Mouse (Mus musculus) urinary bladder, adult 18-20 months (tissue): ENCODE measurements around the gene Cast.

Source experiments
- DNase-seq, 2 experiments: peaks; one replicate each; pipeline ENCODE4 v3.0.0; 2022; ENCODE audit warnings: low spot score in 2 of 2, mixed read lengths in 2 of 2

The Cast gene

DNA sequence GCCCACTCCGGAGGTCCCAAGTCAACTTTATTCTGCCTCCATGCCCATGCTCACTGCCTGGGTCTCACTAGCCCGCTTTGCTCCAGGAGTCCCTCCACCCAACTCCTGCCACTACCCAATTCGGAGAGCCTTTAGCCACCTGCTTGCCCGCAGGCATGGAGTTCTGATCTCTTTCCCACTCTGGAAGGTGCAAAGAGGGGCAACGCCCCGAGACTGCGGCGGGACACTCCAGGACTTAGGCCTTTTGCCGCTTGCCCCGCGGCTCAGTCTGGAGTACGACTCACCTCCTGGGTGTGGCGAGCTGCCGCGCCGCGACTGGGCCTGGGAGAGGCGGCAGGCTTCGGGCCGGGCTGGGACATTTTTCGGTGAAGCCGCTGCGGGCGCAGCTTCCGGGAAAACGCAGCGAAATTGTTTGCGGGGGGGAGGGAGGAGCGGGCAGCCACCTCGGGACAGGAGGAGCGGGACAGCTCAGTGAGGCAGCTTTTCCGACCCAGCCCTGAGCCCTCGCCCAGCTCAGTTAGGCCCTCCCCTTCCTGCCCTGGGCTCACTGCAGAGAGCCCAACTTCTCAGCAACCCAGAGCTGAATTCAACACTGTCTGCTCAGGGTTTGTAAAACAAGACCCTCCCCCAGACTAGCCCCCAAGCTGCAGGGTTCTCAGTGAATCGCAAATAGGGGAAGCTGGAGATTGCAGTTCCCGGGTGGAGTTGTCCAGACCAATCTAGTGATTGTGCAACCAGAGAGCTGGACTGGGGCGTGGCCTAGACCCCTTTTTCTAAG, at the start of gene Cast:
Gene Cast, minus strand, starts transcription at position 659 of the 778 bp plus-strand sequence.
- DNase-seq: peak; percentile 55 to 77

DNA sequence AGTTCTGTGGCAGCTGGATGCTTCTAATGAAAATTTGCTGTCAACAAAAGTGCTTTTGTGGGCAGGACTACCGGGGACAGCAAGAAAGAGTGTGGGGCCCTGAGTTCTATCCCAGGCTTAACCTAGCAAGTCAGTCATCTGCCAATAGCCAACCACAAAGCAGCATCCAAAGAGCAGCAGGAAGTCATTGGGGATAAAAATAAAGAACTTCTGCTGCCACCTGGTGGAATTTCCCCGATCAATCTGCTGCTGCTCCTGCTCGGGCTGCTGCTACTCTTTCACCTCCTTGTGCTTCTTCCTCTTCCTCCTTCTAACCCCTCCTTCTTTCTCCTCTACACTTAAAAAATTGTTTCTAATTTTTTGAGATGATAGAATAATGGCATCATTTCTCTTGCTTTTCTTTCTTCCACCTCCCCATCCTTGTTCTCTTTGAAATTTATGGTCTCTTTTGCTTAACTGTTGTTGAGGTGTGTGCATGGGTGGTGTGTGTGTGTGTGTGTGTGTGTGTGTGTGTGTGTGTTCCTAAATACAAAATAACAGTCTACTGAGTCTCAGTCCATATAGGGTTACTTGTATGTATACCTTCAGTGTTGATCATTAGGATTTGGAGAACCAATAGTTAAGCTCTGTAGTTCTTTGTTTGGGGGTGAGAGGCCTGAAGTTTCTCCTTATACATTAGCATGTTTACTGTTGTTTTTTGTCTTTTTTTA, 45.9 kb upstream of the Cast start:
- peak; percentile 44 to 55 for DNase-seq

DNA sequence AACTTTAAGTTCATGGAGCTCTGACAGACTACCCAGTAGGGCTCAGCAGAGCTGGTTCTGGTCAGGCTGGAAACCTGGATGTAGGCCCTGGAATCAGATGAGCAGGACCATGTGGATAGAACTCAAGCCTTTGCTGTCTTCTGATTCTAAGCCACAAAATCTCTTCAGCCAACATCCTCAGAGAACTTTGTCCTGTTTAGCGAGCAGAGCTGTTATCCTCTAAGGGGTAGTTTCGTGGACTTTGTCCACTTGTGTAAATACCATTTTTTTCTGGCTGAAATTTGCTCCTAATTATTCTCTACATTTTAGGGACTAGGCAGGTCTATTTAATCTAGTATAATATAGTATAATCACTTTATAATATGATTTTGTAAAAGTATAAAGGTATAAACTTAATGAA, 42.2 kb upstream of the Cast start:
- no peak for DNase-seq

DNA sequence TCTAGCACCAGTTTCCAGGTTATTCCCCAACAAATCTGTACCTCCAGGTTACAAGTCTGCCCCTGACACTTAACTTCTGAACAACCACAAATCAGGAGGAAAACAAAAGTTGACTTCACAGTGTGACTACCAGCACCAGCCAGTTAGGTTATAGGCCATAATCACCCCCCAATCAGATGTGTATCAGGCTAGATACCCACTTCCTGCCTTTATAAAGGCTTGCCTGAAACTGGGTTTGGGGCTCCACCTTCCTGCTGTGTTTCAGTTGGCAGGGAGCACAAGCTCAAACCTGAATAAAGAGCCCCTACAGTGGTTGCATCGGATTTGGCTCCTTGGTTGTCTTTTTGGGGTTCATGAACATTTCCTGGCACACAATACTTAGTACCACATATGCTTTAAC, 37.3 kb upstream of the Cast start:
- DNase-seq: no peak

DNA sequence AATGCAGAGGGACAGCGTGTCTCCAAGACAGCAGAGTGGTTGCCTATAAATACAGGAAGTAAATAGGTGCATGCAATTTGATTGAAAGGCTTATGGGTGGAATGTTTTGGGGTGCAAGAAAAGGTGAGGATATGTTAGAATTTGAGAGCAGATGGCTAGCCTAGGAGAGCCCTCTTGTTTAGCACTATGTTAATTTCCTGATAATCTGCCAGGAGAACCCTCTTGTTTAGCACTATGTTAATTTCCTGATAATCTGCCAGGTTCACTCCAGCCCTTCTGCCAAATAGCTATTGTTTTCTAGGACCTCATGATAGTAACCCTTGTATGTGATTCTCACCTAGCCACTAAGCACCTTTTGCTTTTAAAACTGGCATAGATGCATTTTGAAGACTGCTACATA, 25.9 kb upstream of the Cast start:
- no peak for DNase-seq

DNA sequence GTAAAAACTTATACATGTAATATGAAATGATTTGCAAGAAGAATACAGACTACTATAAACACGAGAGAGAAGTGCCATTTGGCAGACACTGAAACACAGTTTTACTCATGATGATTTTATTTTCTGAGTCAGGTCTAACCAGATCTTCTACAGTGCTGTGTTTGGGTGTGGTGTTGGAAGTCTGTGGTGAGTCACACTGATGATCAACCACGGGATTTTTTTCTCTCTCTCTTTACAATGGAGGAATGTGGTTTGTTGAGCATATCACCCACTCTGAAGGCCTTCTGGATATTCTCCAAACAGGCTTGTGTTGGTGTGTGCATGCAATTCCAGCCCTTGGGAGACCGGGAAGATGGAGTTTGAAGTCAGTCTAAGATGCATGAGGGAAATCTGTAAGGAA, 13.5 kb upstream of the Cast start:
- DNase-seq: no peak

DNA sequence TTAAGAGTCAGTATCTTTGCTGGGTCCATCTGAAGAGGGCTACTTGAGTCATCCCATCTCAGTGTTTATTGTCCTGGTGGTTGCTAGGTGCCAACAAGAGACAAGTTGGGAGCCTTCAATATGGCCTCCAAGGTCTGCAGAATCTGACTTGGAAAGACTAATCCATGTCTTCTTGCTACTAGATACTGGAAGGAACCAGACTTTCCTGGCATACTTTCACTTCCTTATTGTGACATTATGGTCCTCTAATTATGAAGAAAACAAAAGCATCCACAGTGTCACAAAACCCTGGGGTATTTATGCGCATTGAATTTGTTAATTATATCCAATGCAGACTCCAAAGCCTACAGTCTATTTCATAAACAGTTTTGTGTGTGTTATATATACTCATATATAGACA, 7.1 kb upstream of the Cast start:
- no peak for DNase-seq

DNA sequence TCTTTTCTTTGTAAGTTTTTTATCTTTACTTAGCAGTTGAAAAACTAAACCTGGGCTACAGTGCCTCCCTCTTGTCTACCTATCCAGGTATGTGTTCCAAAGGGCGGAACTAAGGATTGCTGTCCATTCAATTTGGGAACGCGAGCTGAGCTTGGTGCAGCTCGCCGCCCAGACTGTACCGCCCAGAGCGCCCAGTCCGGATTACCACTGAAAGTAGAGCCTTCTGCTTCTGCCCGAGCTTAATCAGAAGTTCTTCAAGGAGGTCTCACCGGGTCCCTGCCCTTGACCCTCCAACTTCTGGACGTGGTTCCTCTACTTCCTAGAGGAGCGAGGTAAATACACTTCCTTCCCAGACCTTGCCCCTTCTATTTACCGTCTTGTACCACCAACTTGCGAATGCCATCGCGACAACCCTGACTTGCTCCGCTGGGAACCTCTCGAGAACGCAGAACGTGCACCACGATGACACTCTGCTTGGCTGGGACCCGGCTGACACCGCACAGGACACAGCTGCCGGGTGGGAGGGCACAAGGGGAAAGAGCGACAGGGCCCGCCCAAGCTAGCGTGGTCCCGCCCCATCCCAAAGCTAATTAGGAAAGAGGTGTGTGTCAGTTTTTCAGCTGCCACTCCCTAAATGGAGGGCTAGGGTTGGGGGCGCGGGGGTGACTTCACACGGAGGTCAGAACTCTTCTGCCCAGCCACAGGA, 1.0 kb downstream of the Cast start:
- DNase-seq: peak in 1 of 2 experiments; percentile 81

DNA sequence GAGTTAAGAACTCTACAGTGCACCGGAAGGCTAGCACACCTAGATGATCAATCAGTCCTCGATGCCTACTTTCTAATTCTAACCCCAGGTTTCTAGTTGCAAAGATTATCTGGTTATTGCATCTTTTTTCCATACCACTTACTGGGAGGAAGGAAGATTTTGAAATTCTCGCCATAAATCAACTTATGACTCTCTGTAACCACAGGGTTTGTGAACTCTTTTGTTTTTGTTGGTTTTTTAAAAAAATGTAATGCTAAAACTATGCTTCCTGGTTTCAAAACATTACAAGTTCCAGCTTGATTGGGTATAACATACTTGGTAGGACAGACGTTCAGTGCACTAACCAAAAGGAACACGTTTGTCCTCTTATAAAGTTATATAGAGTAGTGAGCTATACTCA, 1.7 kb downstream of the Cast start:
- no peak for DNase-seq

DNA sequence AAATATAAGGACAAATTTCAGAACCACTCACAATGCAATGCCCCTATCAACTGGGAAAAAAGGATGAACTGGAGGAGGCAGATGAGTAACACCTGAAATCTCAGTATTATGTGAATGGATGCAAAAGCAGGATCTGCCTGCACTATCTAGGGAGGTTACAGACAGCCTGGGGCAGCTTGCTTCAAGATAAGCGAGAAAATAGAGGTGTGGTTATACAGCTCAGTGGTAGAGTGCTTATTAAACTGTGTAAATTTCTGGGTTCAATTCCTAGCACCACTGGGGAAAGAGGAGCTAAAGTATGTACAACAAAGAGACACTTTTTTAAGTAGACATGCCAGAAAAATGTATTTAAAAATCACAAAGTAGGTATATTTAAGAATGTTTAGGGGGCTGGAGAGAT, 14.2 kb downstream of the Cast start:
- DNase-seq: no peak

DNA sequence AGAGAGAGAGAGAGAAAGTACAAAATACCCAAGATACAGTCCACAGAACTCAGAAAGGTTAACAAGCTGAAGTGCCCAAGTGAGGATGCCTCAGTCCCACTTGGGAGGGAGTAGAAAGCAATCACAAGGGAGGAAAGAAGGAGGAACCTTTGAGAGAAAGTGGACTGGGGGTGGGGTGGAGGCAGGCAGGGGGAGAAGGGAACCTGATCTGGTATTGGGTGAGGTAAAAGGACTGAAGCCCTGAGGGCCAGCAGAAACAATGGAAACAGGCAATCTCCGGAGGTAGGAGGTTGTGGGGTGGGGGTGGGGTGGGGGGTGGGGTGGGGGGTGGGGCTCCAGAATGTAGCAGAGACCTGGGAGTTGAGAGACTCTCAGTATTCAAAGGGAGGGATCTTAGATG, 20.9 kb downstream of the Cast start:
- no peak for DNase-seq

DNA sequence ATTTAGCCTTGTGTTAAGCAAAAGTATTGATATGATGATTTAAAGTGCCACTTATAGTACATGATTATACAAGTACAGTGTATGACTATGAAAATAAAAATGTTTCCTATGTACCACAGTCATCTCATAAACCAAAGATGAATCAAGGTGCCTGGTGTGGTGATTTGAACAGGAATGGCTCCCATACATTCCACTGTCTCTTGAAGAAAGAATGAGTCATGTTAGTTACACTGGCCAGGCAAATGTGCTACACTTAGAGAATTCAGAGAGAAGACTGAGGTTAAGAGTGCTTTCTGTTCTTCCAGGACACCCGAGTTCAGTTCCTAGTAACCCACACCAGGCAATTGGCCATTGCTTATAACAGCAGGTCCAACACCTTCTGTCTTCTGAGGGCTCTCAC, 36.5 kb downstream of the Cast start:
- no peak for DNase-seq

DNA sequence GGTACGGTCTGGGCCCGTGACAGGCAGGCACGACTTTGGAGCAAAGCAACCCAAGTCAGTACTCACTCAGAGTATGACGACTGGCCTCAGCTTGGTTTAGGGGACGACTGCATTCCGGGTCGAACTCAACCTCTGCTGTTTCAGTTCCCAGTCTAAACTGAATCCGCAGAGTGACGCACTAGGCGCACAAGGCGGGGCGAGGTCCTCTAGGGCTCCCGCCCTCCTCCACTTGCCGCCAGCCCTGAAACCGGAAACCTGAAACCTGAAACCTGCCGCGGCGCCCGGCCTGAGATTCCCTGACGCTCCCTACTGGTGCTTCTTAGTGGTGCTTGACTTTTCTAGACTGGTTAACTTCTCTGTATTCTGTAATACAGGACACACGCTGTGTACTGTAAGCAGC, 38.1 kb downstream of the Cast start:
- DNase-seq: peak; percentile 84 to 91

DNA sequence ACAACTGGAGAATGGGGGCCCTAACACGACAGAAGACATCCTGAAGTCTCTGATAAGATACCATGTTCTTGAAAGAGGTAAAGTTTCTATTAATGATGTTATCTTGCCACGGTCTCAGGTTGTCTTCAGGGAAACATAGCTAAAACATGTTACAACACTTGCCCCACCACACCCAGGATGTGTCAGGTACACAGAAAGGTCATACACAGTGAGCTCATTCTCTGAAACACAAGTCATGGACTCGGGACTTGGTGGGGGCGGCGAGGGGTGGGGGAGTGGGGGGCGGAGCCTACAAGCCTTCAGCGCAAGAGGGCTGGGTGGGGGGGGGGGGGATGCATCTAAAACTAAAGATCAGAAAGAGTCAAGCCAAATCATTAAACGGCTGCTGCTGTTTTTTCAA, 38.7 kb downstream of the Cast start:
- DNase-seq: peak in 1 of 2 experiments; percentile 31

DNA sequence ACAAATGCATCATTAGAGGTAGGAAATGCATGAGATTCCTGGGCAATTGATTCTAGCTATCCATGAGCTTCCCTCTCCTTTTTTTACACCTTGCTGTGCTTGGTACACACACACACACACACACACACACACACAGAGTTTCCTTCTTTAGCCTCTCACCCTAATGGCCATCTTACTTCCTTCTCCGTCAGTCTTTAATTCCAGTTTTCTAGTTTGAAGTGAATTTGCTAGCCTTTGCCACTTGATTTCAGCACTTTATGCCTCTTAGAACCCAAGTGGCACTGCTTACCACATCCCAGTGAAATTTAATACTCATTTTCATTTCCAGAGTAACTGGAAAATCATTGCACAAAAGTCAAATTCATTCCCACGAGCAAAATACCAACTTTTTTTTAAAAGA, 41.4 kb downstream of the Cast start:
- DNase-seq: no peak

DNA sequence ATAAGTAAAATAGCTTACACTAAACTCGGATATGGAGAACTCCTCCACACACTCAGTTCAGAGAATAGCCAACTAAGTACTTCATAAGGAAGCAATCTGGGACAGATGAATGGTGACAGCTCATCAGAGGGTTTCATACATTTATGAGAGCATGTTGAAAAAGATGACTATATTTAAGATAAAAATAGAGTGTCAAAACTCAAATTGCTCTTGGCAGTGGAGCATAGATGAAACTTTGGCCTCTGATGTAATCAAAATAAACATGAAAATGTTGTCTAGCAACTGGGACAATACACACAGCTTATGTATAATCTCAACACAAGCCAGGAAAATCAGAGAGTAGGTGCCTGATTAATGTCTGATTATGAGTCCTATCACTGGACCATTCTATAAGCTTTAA, 45.9 kb downstream of the Cast start:
- DNase-seq: no peak

DNA sequence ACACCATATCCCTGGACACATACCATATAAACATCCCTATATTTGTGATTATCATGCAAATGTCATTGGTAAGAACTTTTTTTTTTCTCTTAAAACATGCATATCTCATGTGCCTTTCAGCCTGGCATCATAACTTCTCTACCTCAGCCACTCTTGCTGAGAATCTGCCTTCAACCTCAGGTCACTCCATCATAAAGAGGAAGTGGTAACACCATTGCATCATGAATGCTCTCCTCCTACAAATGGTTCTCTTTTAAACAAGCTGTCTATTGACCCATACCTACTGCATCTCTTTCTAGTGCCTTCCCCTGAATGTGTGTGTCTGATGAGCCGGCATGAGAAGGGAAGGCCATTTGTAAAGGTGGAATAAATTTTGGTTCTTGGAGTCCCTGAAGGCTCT, 49.5 kb downstream of the Cast start:
- no peak for DNase-seq

DNA sequence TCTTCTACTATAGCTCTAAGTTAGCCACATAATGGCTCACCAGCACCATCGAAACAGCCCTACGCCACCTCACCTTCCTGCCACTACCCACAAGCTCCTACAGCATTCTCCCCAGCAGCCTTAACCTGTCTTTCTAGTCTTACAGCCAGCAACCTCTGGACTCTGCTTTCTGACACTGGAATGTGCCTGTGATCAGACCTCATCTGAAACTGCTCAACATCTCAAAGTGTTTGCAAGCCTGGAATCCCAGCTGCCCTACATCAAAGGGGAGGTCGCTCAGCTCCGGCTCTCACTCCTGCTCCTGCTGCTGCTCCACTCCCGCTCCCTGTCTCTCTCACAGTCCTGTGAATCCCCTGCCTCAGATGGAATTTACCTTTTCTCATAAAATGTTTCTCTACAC, 65.4 kb downstream of the Cast start:
- peak in 1 of 2 experiments; percentile 10 for DNase-seq

DNA sequence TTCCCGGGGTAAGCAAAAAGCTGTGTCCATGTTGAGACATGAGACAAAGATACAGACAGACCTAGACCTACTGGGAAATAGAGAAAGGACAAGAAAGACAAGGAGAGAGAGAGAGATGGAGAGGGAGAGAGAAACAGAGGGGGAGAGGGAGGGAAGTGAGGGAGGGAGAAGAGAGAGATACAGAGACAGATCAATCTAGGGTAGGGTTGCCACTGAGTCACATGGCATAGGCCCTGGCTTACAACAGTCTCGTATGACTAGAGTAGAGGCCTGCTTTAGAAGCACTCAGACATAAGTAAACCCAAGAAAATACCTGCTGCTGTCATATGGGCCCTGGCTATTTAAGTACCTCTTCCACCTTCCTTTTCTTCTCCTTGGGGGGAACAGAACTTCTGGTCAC, 72.2 kb downstream of the Cast start:
- DNase-seq: no peak

DNA sequence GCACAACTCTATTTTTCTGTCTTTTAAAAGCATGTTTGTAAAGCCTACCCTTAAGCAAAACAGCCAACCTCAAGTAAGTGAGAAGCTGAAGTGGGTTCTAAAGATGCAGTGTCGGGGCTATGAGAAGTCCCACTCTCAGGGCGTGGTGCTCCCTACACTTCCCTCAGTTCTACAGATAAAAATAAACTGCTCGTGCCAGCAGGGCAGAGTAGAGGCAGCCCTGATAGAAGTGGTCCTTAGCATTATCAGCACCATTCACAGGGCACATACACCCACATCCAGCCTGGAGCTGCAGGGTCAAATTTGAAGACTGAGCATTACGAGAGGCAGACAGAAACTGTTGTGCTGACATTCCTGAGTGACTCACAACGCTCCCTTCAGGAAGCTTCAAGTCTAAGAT, 72.8 kb downstream of the Cast start:
- DNase-seq: no peak

DNA sequence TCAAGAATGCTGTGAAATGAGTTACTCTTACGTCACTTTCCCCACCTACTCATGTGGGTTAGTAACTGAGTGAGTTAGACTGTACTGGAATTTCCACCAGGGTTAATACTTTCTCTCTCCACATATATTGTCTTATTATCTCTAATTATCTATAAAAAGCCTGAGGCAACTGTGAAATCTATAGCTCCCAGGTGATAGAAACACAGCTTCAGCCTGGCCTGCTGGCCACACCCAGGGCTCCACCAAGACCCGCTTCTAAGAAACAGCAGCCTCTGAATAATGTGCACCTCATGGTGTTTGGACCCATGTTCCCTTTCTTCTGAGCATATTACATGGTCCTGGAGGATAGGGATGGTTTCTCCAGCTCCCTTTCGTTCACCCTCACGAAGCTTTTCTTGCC, 74.9 kb downstream of the Cast start:
- no peak for DNase-seq

DNA sequence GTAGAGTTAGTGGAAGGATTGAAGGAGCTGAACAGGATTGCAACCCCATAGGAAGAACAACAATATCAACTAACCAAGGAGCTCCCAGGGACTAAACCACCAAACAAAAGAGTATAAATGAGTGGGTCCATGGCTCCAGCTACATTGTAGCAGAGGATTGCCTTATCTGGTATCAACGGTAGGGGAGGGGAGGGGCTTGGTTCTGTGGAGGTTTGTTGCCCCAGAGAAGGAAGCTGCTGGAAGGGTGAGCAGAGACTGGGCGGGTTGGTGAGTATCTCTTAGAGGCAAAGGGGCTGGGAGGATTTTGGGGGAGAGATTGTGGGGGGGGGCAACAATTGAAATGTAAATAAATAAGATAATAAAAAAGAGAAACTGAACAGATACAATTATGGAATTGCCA, 89.6 kb downstream of the Cast start:
- DNase-seq: no peak

DNA sequence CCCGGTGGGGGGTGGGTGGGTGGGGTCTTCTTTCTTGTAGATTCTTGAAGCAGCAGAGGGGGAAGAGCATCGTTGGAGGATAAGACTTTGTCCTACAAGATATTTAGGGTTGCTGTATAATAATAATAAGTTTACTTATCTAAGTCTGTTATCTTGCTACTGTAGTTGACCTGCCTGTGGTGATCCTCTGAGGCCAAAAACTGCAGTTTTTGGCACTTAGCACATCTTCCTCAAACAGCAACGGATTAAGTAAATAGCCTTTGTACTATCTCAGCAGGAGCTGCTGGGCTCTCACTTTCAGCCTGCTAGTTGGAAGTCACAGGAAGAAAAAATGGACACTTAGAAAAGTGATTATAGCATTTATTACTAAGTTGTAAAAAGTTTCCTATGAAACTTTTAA, 112.4 kb downstream of the Cast start:
- DNase-seq: no peak
